Mouse (Mus musculus) ES-E14 (cell line): ENCODE results near the gene Pakap. TPM values are rescaled to one million over a fixed set of nuclear protein-coding genes. Genes with fewer than 3 reads are reported as not detected.

Experiments used
- DNase-seq: peaks from one replicate; pipeline ENCODE4 v3.0.0-alpha.2; 2013; ENCODE audit warnings: low read depth, low spot score
- H3K27ac ChIP-seq: 2 replicates; pipeline ENCODE4 v1.5.1; 2012; ENCODE audit warnings: low read depth, mild to moderate bottlenecking, low read length, moderate library complexity, mixed read lengths; ENCODE audit not compliant: poor library complexity, insufficient read depth, severe bottlenecking
- H3K36me3 ChIP-seq: 2 replicates; pipeline ENCODE4 v1.6.1; 2012; ENCODE audit warnings: mild to moderate bottlenecking, low read length, moderate library complexity, mixed read lengths; ENCODE audit not compliant: control insufficient read depth, poor library complexity, insufficient read depth, severe bottlenecking
- H3K4me1 ChIP-seq, 2 experiments: fragments of 150-350 bp in 1 of 2; sonication (generic) in 1 of 2; 2 replicates each; pipeline ENCODE4 v1.6.1; 2012; ENCODE audit warnings: low read length in 2 of 2, mild to moderate bottlenecking in 1 of 2, mixed read lengths in 1 of 2; ENCODE audit not compliant: control insufficient read depth in 2 of 2, insufficient read depth in 2 of 2, poor library complexity in 1 of 2
- H3K4me3 ChIP-seq, 2 experiments: fragments of 150-350 bp in 1 of 2; sonication (generic) in 1 of 2; 2 replicates each; pipeline ENCODE4 v1.5.1; 2012; ENCODE audit warnings: low read length in 2 of 2, low read depth in 1 of 2, mild to moderate bottlenecking in 1 of 2, mixed read lengths in 1 of 2; ENCODE audit not compliant: insufficient read depth in 1 of 2, poor library complexity in 1 of 2, severe bottlenecking in 1 of 2
- H3K9ac ChIP-seq: 2 replicates; pipeline ENCODE4 v1.6.1; 2012; ENCODE audit warnings: low read depth, mild to moderate bottlenecking, low read length, mixed read lengths; ENCODE audit not compliant: poor library complexity, insufficient read depth, severe bottlenecking
- H3K9me3 ChIP-seq: fragments of 150-350 bp; sonication (generic); 2 replicates; pipeline ENCODE4 v1.6.1; 2012; ENCODE audit warnings: low read depth, mild to moderate bottlenecking, low read length; ENCODE audit not compliant: control insufficient read depth, insufficient read depth
- CHD2 ChIP-seq: IDR thresholded peaks from 2 replicates; pipeline ENCODE4 v1.6.1; 2014; ENCODE audit warnings: mild to moderate bottlenecking, low read depth, low read length, inconsistent platforms
- HCFC1 ChIP-seq: IDR thresholded peaks from 2 replicates; pipeline ENCODE4 v1.6.1; 2012; ENCODE audit warnings: low read length, inconsistent platforms, borderline replicate concordance; ENCODE audit not compliant: insufficient read depth
- MAFK ChIP-seq: IDR thresholded peaks from 2 replicates; pipeline ENCODE4 v1.6.1; 2014; ENCODE audit warnings: mild to moderate bottlenecking, low read depth, low read length, inconsistent platforms; ENCODE audit not compliant: insufficient read depth
- ZC3H11A ChIP-seq: IDR thresholded peaks from 2 replicates; pipeline ENCODE4 v1.6.1; 2012; ENCODE audit warnings: low read depth, mild to moderate bottlenecking, inconsistent platforms, low read length, borderline replicate concordance
- ZNF384 ChIP-seq: IDR thresholded peaks from 2 replicates; pipeline ENCODE4 v1.6.1; 2012; ENCODE audit warnings: low read depth, low read length, inconsistent platforms
- in situ Hi-C, 2 experiments: fragments of 600-800 bp; cut with MboI; formaldehyde crosslinking; loops; one replicate each; pipeline ENCODE4 v1.15.1; 2025; ENCODE audit warnings: low sequenced_read_pairs in 2 of 2, inconsistent platforms in 1 of 2; ENCODE audit not compliant: unreplicated experiment in 2 of 2
- total RNA-seq: library from RNA; depleted of rRNA; stranded (reverse); fragments of 300-350 nt; gene quantifications from 2 replicates; pipeline ENCODE4 v1.2.3, GENCODE M21; 2012

Gene Pakap
- total RNA-seq, 1 experiment, result 5.8 TPM

DNA sequence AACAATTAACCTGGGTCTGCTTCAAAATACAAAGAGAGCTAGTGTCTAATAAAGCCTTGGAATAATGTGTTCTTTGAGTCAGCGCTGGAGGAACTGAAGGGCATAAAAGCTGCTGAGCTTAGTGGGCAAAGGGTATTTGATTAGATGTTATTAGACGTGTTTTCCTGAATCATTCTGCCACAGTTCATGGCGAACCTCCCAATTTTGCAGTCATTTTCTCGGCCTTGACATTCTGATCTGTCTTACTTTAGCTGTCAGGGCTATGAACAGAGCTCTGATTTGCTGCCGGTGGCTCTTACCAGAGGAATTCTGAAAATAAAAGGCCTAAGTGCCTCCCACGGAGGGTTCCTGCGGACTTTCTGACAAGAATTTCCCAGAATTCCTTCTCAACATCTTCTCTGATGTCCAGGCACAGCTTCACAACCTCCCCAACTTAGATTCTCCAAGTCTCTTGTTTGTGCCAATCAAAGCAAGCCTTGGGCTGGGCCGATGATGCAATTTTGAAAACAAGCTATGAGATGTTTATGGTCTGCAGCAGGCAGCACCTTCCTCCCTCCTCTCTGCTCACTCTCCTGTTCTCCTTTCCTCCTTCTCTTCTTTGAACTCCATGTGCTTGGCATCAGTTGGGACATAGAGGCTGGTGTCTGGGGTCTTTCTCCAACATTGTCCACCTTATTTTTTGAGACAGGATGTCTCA lies 171.0 kb downstream of the Pakap start:
- in situ Hi-C loops, result no loop called here
- TF ChIP-seq ZNF384, result no peak
- Histone ChIP-seq H3K27ac (no peak overlapping the region), H3K4me3 (no peak overlapping the region), H3K4me1 (peaks cover 2 to 5% of the 10 kb centered on the region in 2 experiments; a peak in 1 of 4 replicates), H3K9me3 (no peaks in the 10 kb centered on the region), H3K36me3 (no peaks in the 10 kb centered on the region), H3K9ac (no peak overlapping the region)
- DNase-seq, result no peak

DNA sequence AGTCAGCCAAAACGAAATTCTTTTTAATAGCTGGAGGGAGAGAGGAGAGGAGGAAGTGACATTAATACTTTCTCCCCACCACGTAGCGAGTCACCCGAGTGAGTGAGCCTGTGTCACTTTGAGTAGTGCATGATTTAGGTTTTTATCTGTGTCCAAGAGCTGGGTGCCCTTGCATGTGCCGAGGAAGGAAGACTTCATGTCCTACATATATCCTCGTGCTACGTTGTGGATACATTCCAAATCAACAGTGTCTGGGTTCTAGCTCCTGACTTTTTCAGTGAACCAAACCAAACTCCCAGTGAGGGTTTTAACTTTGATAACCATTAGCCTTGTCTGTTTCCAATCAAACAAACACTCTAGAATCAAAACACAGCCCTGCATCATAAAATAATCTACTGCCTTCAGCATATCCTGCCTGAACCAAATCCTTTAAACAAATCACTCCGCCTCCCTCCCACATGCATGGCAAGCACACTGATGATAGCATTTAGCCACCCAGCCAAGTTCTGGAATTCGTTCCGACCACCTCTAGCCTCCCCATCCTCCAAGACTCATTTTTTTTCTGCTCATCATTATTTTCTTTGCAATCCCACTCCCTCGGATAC lies 175.4 kb downstream of the Pakap start:
- in situ Hi-C loops, result no loop called here
- no peak for DNase-seq
- TF ChIP-seq HCFC1 (no peak), CHD2 (no peak), ZC3H11A (no peak), MAFK (no peak), ZNF384 (no peak)
- H3K36me3 ChIP-seq, result no peaks in the 10 kb centered on the region
- no peak overlapping the region for H3K9ac ChIP-seq
- H3K4me1 ChIP-seq, result peaks cover 2 to 5% of the 10 kb centered on the region in 2 experiments; a peak in 1 of 4 replicates
- H3K27ac ChIP-seq, result no peak overlapping the region
- no peaks in the 10 kb centered on the region for H3K9me3 ChIP-seq
- no peak overlapping the region for H3K4me3 ChIP-seq

DNA sequence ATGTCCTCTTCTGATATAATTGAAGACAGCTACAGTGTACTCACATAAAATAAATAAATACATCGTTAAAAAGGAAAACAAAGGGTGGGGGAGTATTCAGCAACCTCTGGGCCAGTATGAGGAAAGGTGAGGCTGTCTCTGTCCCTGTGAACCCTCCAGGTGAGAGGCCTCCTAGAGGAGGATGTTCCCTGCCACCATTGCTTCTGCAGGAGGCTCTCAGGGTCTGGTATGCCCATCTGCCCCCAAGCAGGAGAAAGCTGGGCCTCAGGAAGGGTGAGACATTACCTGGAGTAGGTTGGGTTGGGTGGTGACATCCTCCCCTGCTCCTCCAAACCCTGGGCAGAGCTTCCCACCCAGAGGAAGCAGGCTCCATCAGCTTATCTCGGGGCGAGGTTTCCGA lies 182.7 kb downstream of the Pakap start:
- DNase-seq, result no peak
- Histone ChIP-seq H3K4me1 (peaks cover 0 to 4% of the 10 kb centered on the region in 2 experiments; a peak in 1 of 4 replicates), H3K9me3 (no peaks in the 10 kb centered on the region), H3K9ac (no peak overlapping the region), H3K27ac (no peak overlapping the region), H3K4me3 (no peak overlapping the region), H3K36me3 (no peaks in the 10 kb centered on the region)
- TF ChIP-seq ZNF384, result no peak
- no peak for TF ChIP-seq HCFC1
- no peak for TF ChIP-seq ZC3H11A
- TF ChIP-seq CHD2, result no peak
- TF ChIP-seq MAFK, result no peak
- in situ Hi-C loops, result no loop called here

DNA sequence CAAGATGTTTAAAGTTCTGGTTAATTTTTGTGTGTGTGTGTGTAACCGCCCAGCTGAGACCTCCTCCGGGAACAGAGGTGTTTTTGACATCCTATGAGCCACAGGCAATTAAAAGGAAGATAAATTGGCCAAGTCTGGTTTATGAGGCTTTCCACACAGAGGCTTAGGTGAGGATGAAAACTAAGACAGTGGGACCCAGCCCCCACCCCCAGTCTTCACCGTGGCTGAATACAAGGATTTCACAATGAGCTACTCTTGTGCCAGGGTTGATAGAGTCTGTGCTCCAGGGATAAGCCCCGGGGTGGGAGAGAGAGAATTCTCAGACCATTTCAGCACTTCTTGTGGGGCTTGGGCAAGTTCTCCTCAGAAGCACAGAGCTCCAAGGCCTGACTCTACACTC lies 183.1 kb downstream of the Pakap start:
- Histone ChIP-seq H3K4me3 (no peak overlapping the region), H3K4me1 (peaks cover 0 to 4% of the 10 kb centered on the region in 2 experiments; a peak in 1 of 4 replicates), H3K36me3 (no peaks in the 10 kb centered on the region), H3K9ac (no peak overlapping the region), H3K9me3 (no peaks in the 10 kb centered on the region), H3K27ac (no peak overlapping the region)
- in situ Hi-C loops, result no loop called here
- no peak for DNase-seq
- no peak for TF ChIP-seq HCFC1
- no peak for TF ChIP-seq ZC3H11A
- TF ChIP-seq ZNF384, result no peak
- no peak for TF ChIP-seq CHD2
- no peak for TF ChIP-seq MAFK
